17 mouse cellular contexts compared by ENCODE assay signal in the genomic region with DNA sequence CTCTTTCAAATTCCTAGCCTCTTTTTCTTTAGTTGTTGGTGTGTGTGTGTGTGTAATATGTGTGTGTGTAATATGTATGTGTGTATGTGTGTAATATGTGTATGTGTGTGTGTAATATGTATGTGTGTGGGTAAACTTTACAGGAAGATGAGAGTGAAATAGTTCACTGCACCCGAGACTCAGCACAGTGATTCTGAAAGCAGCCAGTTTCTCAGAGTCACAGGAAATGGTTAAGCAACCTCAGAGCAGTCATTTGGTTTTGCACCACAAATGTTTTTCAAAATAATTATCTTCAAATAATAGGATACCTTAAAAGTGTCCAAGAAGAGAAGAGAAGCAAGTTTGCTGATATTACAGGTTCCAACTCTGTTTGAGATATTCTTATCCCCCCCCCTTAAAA. TPM values are rescaled to one million over a fixed set of nuclear protein-coding genes. Genes with fewer than 3 reads are reported as not detected.
A peak's percentile ranks its signal among the peaks of the same experiment; 100 is the strongest.
DNase-seq lines count a peak whose midpoint lies in the region; ATAC-seq and TF ChIP-seq lines count a peak whose summit lies in the region.
"Had no signal": no experiment of that assay in that cellular context is flagged by ENCODE, and none has a peak within 500 bp of the region (broad histone marks: within the 10 kb centered on the region; RNA-seq: fewer than 3 reads in every experiment).

No protein-coding gene starts in this region.

- peaks cover 95% of the 10 kb centered on the region for H3K79me2 ChIP-seq in C2C12 (ENCODE audit: control insufficient read depth, insufficient read depth)

- no peaks in the 10 kb centered on the region for H3K9me3 ChIP-seq in limb, embryonic 13.5 days
- no peaks in the 10 kb centered on the region for H3K9me3 ChIP-seq in limb, embryonic 10.5 days (replicated peaks)
- H3K9me3 ChIP-seq in midbrain, embryonic 11.5 days (ENCODE audit: control insufficient read depth, low read length) = no peaks in the 10 kb centered on the region
- H3K9me3 ChIP-seq: embryonic facial prominence, embryonic 12.5 days; forebrain, embryonic 12.5 days; G1E; heart, embryonic 10.5 days; hindbrain, embryonic 13.5 days; lung, embryonic 15.5 days; stomach, embryonic 15.5 days had no signal

- H3K4me1 ChIP-seq in limb, embryonic 13.5 days = peaks cover 35% of the 10 kb centered on the region
- H3K4me1 ChIP-seq in limb, embryonic 10.5 days = no peaks in the 10 kb centered on the region
- H3K4me1 ChIP-seq in bone marrow macrophage, adult 2 months (ENCODE audit: control insufficient read depth, insufficient read depth, low read length) = peaks cover 38% of the 10 kb centered on the region
- no peaks in the 10 kb centered on the region for H3K4me1 ChIP-seq in midbrain, embryonic 11.5 days (ENCODE audit: control insufficient read depth, insufficient read depth, low read length)
- H3K4me1 ChIP-seq: embryonic facial prominence, embryonic 12.5 days had no signal

- H3K27ac ChIP-seq in limb, embryonic 13.5 days = 0 out of 2 replicates have a peak overlapping the region, but pooled peaks have one; percentile 3
- H3K27ac ChIP-seq in limb, embryonic 10.5 days = no peak overlapping the region
- H3K27ac ChIP-seq in bone marrow macrophage, adult 2 months (ENCODE audit: insufficient read depth, low read depth, low read length) = peak overlapping the region; percentile 28
- no peak overlapping the region for H3K27ac ChIP-seq in midbrain, embryonic 11.5 days (ENCODE audit: low read depth, low read length)
- H3K27ac ChIP-seq: embryonic facial prominence, embryonic 12.5 days; forebrain, embryonic 12.5 days; heart, embryonic 10.5 days; hindbrain, embryonic 13.5 days; stomach, embryonic 15.5 days had no signal

- no peak for TF ChIP-seq CTCF in C2C12 (IDR thresholded peaks at IDR 0.05; ENCODE audit: control insufficient read depth, insufficient read depth, insufficient read length)
- no peak for TF ChIP-seq CTCF in bone marrow macrophage, adult 2 months (IDR thresholded peaks at IDR 0.05; ENCODE audit: low read depth, low read length)

- no peak for DNase-seq in limb, embryonic 10.5 days (ENCODE audit: low spot score)
- DNase-seq in urinary bladder, postnatal 14 days (ENCODE audit: low spot score) = no peak
- no peak for DNase-seq in adrenal gland, adult (ENCODE audit: inconsistent age in 2 of 2, low spot score in 1 of 2)
- no peak for DNase-seq in midbrain, embryonic 11.5 days (ENCODE audit: low spot score, missing footprints)
- DNase-seq: cerebellum, postnatal 14 days; thymus, postnatal 4 days had no signal

- H3K9ac ChIP-seq in limb, embryonic 13.5 days = no peak overlapping the region
- H3K9ac ChIP-seq in midbrain, embryonic 11.5 days (ENCODE audit: low read length) = no peak overlapping the region
- H3K9ac ChIP-seq: embryonic facial prominence, embryonic 12.5 days; forebrain, embryonic 12.5 days; hindbrain, embryonic 13.5 days; lung, embryonic 15.5 days; stomach, embryonic 15.5 days had no signal

- WGBS in limb, embryonic 13.5 days = 60% methylated on average over 1 of the region's 1 CpGs
- 81% methylated on average over 1 of the region's 1 CpGs for WGBS in limb, embryonic 10.5 days
- WGBS in midbrain, embryonic 11.5 days = 88% methylated on average over 1 of the region's 1 CpGs

- no peak overlapping the region for H3K4me3 ChIP-seq in limb, embryonic 13.5 days
- H3K4me3 ChIP-seq in limb, embryonic 10.5 days = no peak overlapping the region
- H3K4me3 ChIP-seq in C2C12 (ENCODE audit: insufficient read depth, poor library complexity, severe bottlenecking) = no peak overlapping the region
- H3K4me3 ChIP-seq in bone marrow macrophage, adult 2 months (ENCODE audit: insufficient read depth, low read length) = no peak overlapping the region
- no peak overlapping the region for H3K4me3 ChIP-seq in midbrain, embryonic 11.5 days (ENCODE audit: low read depth, low read length)
- H3K4me3 ChIP-seq: embryonic facial prominence, embryonic 12.5 days; forebrain, embryonic 12.5 days; heart, embryonic 10.5 days; hindbrain, embryonic 13.5 days; lung, embryonic 15.5 days; stomach, embryonic 15.5 days had no signal

- no peak overlapping the region for H3K4me2 ChIP-seq in limb, embryonic 13.5 days (replicated peaks)
- no peak overlapping the region for H3K4me2 ChIP-seq in midbrain, embryonic 11.5 days
- H3K4me2 ChIP-seq: embryonic facial prominence, embryonic 12.5 days; forebrain, embryonic 12.5 days; hindbrain, embryonic 13.5 days; lung, embryonic 15.5 days; stomach, embryonic 15.5 days had no signal

- H3K36me3 ChIP-seq in limb, embryonic 13.5 days = no peaks in the 10 kb centered on the region
- no peaks in the 10 kb centered on the region for H3K36me3 ChIP-seq in limb, embryonic 10.5 days
- H3K36me3 ChIP-seq in C2C12 (ENCODE audit: control insufficient read depth, insufficient read depth) = peaks cover 10% of the 10 kb centered on the region
- H3K36me3 ChIP-seq in midbrain, embryonic 11.5 days (ENCODE audit: control insufficient read depth, insufficient read depth, low read length) = no peaks in the 10 kb centered on the region
- H3K36me3 ChIP-seq: embryonic facial prominence, embryonic 12.5 days; forebrain, embryonic 12.5 days; heart, embryonic 10.5 days; hindbrain, embryonic 13.5 days; lung, embryonic 15.5 days; stomach, embryonic 15.5 days had no signal

- no peak for ATAC-seq in limb, embryonic 13.5 days (ENCODE audit: low FRiP score, low read depth)
- ATAC-seq in megakaryocyte progenitor cell, adult 5-6 weeks (replicated peaks; ENCODE audit: poor library complexity) = peak; percentile 79
- no peak for ATAC-seq in midbrain, embryonic 11.5 days (ENCODE audit: low FRiP score)

- H3K27me3 ChIP-seq in limb, embryonic 13.5 days = no peaks in the 10 kb centered on the region
- no peaks in the 10 kb centered on the region for H3K27me3 ChIP-seq in limb, embryonic 10.5 days (ENCODE audit: low read depth, poor library complexity, severe bottlenecking)
- H3K27me3 ChIP-seq in C2C12 (ENCODE audit: control insufficient read depth, insufficient read depth, insufficient read length) = no peaks in the 10 kb centered on the region
- no peaks in the 10 kb centered on the region for H3K27me3 ChIP-seq in midbrain, embryonic 11.5 days (ENCODE audit: control insufficient read depth, insufficient read depth, low read length)
- H3K27me3 ChIP-seq: embryonic facial prominence, embryonic 12.5 days; forebrain, embryonic 12.5 days; hindbrain, embryonic 13.5 days; lung, embryonic 15.5 days; stomach, embryonic 15.5 days had no signal

- peaks cover 84% of the 10 kb centered on the region for H3K79me3 ChIP-seq in C2C12 (ENCODE audit: low read depth)

- TF ChIP-seq POLR2A in bone marrow macrophage, adult 2 months (IDR thresholded peaks at IDR 0.05; ENCODE audit: borderline replicate concordance, low read depth, low read length) = no peak

- H3ac ChIP-seq in C2C12 (ENCODE audit: control insufficient read depth, insufficient read length, low read depth) = no peak overlapping the region

TF ChIP-seq in C2C12, 6 proteins besides CTCF, POLR2A, EP300 and RAD21:
- TF ChIP-seq USF1 (IDR thresholded peaks at IDR 0.05; ENCODE audit: low read depth) (no peak), CEBPB (IDR thresholded peaks at IDR 0.05; ENCODE audit: low read depth) (peak; percentile 70)

RNA-seq across cellular contexts. Expression of gene Lnpep, which starts 24.8 kb away (rescaled TPM):
- polyA plus RNA-seq in limb, embryonic 13.5 days (2015; fragmentation: Nextera tagmentation; extraction: Ambion mirVana) = 12.0 and 12.3 TPM in 2 replicates
- polyA plus RNA-seq in limb, embryonic 10.5 days (2016; fragmentation: Nextera tagmentation; extraction: Ambion mirVana) = 8.4 and 10.1 TPM in 2 replicates
- polyA plus RNA-seq in C2C12 (2012; fragmentation: generic; extraction: Trizol) = 4.5 TPM
- 54.1 and 58.0 TPM in 2 replicates for polyA plus RNA-seq in bone marrow macrophage, adult 2 months (2012; ENCODE audit: insufficient read depth, insufficient read length, missing spikeins)
- 70.8 and 72.5 TPM in 2 replicates for total RNA-seq in megakaryocyte progenitor cell, adult 5-6 weeks (2015)
- 40.0 and 51.7 TPM in 2 replicates for total RNA-seq in megakaryocyte progenitor cell, adult 5-6 weeks (2017)
- polyA plus RNA-seq in midbrain, embryonic 11.5 days (2014; fragmentation: Nextera tagmentation; extraction: Ambion mirVana) = 5.9 and 6.3 TPM in 2 replicates

Comparison
In these comparisons a context has a peak if more than half of its experiments do, and no peak if none do; other contexts are left out.
1. H3K27ac ChIP-seq: peak in limb, embryonic 13.5 days (single experiment) and bone marrow macrophage, adult 2 months (single experiment); none in limb, embryonic 10.5 days (single experiment) and midbrain, embryonic 11.5 days (single experiment).